11 mouse cellular contexts compared by ENCODE assay signal in genomic region chr3:62594842-62595241, GRCm38 (mm10). TPM values are rescaled to one million over a fixed set of nuclear protein-coding genes. Genes with fewer than 3 reads are reported as not detected.
DNase-seq lines count a peak whose midpoint lies in the region; ATAC-seq lines count a peak whose summit lies in the region.
"Had no signal": no experiment of that assay in that cellular context is flagged by ENCODE, and none has a peak within 500 bp of the region (broad histone marks: within the 10 kb centered on the region; RNA-seq: fewer than 3 reads in every experiment).

No protein-coding gene starts in this region.

- WGBS in kidney, embryonic 16.5 days, result 23% methylated on average over 7 of the region's 7 CpGs
- 17% methylated on average over 7 of the region's 7 CpGs for WGBS in liver, embryonic 11.5 days
- WGBS in heart, embryonic 12.5 days, result 20% methylated on average over 7 of the region's 7 CpGs

- DNase-seq in kidney, adult 8-10 months, result no peak
- DNase-seq in ES-CJ7 (ENCODE audit: low read depth, low spot score) (peak; percentile 36), adipocyte (ENCODE audit: low spot score) (peak; percentile 45)
- peak; percentile 40 for DNase-seq in liver, embryonic 11.5 days (ENCODE audit: low spot score)
- no peak for DNase-seq in c-Kit-positive CD71-positive TER-119-positive erythroid progenitor cells, embryonic 14.5 days (ENCODE audit: low spot score)
- DNase-seq: cerebellum, adult 11-12 months; forebrain, postnatal 0 days had no signal

- no peaks in the 10 kb centered on the region for H3K36me3 ChIP-seq in kidney, embryonic 16.5 days (ENCODE audit: insufficient read depth, low read length)
- H3K36me3 ChIP-seq in liver, embryonic 11.5 days (ENCODE audit: control insufficient read depth, insufficient read depth, low read length), result no peaks in the 10 kb centered on the region
- H3K36me3 ChIP-seq in heart, embryonic 12.5 days, result no peaks in the 10 kb centered on the region

- ATAC-seq in kidney, embryonic 16.5 days (ENCODE audit: low FRiP score, low TSS enrichment), result peak; percentile 61; the same call in 1 of the 2 replicates
- no peak for ATAC-seq in liver, embryonic 11.5 days (replicated peaks; ENCODE audit: low FRiP score)
- no peak for ATAC-seq in erythroblast, adult 5-6 weeks (replicated peaks; ENCODE audit: low FRiP score, poor library complexity, severe bottlenecking)
- ATAC-seq in heart, embryonic 12.5 days (ENCODE audit: insufficient number of reproducible peaks, low FRiP score), result no peak
- ATAC-seq: forebrain, postnatal 0 days had no signal

- no peak overlapping the region for H3K4me3 ChIP-seq in kidney, embryonic 16.5 days (ENCODE audit: low read length)
- no peak overlapping the region for H3K4me3 ChIP-seq in liver, embryonic 11.5 days (ENCODE audit: low read depth, low read length)
- H3K4me3 ChIP-seq in heart, embryonic 12.5 days, result no peak overlapping the region

- no peak overlapping the region for H3K9ac ChIP-seq in kidney, embryonic 16.5 days (replicated peaks; ENCODE audit: low read length)
- H3K9ac ChIP-seq in liver, embryonic 11.5 days (ENCODE audit: low read depth, low read length), result no peak overlapping the region
- no peak overlapping the region for H3K9ac ChIP-seq in heart, embryonic 12.5 days
- H3K9ac ChIP-seq: forebrain, postnatal 0 days had no signal

- H3K9me3 ChIP-seq in kidney, embryonic 16.5 days (ENCODE audit: low read length), result no peaks in the 10 kb centered on the region
- no peaks in the 10 kb centered on the region for H3K9me3 ChIP-seq in liver, embryonic 11.5 days (ENCODE audit: control insufficient read depth, low read length)
- H3K9me3 ChIP-seq in heart, embryonic 12.5 days (replicated peaks), result no peaks in the 10 kb centered on the region

- H3K4me2 ChIP-seq in kidney, embryonic 16.5 days (replicated peaks; ENCODE audit: low read depth, low read length), result no peak overlapping the region
- H3K4me2 ChIP-seq in liver, embryonic 11.5 days, result no peak overlapping the region
- H3K4me2 ChIP-seq in heart, embryonic 12.5 days, result no peak overlapping the region

- no peaks in the 10 kb centered on the region for H3K4me1 ChIP-seq in kidney, embryonic 16.5 days (ENCODE audit: insufficient read depth, low read length)
- no peaks in the 10 kb centered on the region for H3K4me1 ChIP-seq in liver, embryonic 11.5 days (replicated peaks; ENCODE audit: control insufficient read depth, insufficient read depth, low read length)
- H3K4me1 ChIP-seq in heart, embryonic 12.5 days (replicated peaks), result no peaks in the 10 kb centered on the region

- H3K27ac ChIP-seq in kidney, embryonic 16.5 days (ENCODE audit: low read length), result no peak overlapping the region
- H3K27ac ChIP-seq in liver, embryonic 11.5 days (ENCODE audit: low read depth, low read length), result no peak overlapping the region
- no peak overlapping the region for H3K27ac ChIP-seq in heart, embryonic 12.5 days (ENCODE audit: poor library complexity, severe bottlenecking)

- H3K27me3 ChIP-seq in kidney, embryonic 16.5 days (ENCODE audit: insufficient read depth, low read length), result no peaks in the 10 kb centered on the region
- no peaks in the 10 kb centered on the region for H3K27me3 ChIP-seq in liver, embryonic 11.5 days (replicated peaks; ENCODE audit: control insufficient read depth, insufficient read depth, low read length)
- no peaks in the 10 kb centered on the region for H3K27me3 ChIP-seq in heart, embryonic 12.5 days (replicated peaks)

RNA-seq across cellular contexts. Expression of gene Gpr149, which starts 10.1 kb away (rescaled TPM):
- not detected in 2 replicates for polyA plus RNA-seq in kidney, embryonic 16.5 days (2015; fragmentation: Nextera tagmentation; extraction: Ambion mirVana)
- polyA plus RNA-seq in liver, embryonic 11.5 days (2014; fragmentation: Nextera tagmentation; extraction: Ambion mirVana), result not detected in 2 replicates
- total RNA-seq in erythroblast, adult 5-6 weeks (2015; ENCODE audit: low replicate concordance), result not detected in 2 replicates
- total RNA-seq in erythroblast, adult 5-6 weeks (2017; ENCODE audit: low replicate concordance), result not detected in 2 replicates
- polyA plus RNA-seq in heart, embryonic 12.5 days (2016; fragmentation: Nextera tagmentation; extraction: Ambion mirVana), result not detected in 2 replicates
- polyA plus RNA-seq: liver, embryonic 16.5 days had no signal

Comparison
In these comparisons a context has a peak if more than half of its experiments do, and no peak if none do; other contexts are left out.
1. DNase-seq: peak in ES-CJ7 (single experiment), adipocyte (single experiment) and liver, embryonic 11.5 days (single experiment); none in kidney, adult 8-10 months (0 of 2) and c-Kit-positive CD71-positive TER-119-positive erythroid progenitor cells, embryonic 14.5 days (single experiment).